Mouse (Mus musculus) midbrain, embryonic 13.5 days (tissue): ENCODE results near the gene Dynlt3. TPM values are rescaled to one million over a fixed set of nuclear protein-coding genes. Genes with fewer than 3 reads are reported as not detected.
"Not testable (repeated sequence)": the region's sequence is repeated elsewhere in the genome, so short reads cannot be mapped to it uniquely, and the experiment has no call there.

ENCODE experiments used
- ATAC-seq: fragments of 200-750 bp; cut with Nextera tagmentation; 2 replicates; pipeline ENCODE4 v1.8.0; 2017; ENCODE audit warnings: mild to moderate bottlenecking, moderate TSS enrichment, moderate library complexity
- H3K27ac ChIP-seq: fragments of 300-500 bp; sonication (generic); 2 replicates; pipeline ENCODE4 v1.5.1; 2015; ENCODE audit warnings: inconsistent platforms, mild to moderate bottlenecking, moderate library complexity
- H3K27me3 ChIP-seq: fragments of 300-500 bp; sonication (generic); 2 replicates; pipeline ENCODE4 v1.6.1; 2015; ENCODE audit warnings: mild to moderate bottlenecking, inconsistent platforms
- H3K36me3 ChIP-seq: fragments of 300-500 bp; sonication (generic); 2 replicates; pipeline ENCODE4 v1.6.1; 2015; ENCODE audit warnings: mild to moderate bottlenecking, inconsistent platforms
- H3K4me1 ChIP-seq: fragments of 300-500 bp; sonication (generic); replicated peaks from 2 replicates; pipeline ENCODE4 v1.6.1; 2015; ENCODE audit warnings: inconsistent platforms
- H3K4me2 ChIP-seq: fragments of 300-500 bp; sonication (generic); replicated peaks from 2 replicates; pipeline ENCODE4 v1.6.1; 2015; ENCODE audit warnings: moderate library complexity, mild to moderate bottlenecking, inconsistent platforms
- H3K4me3 ChIP-seq: fragments of 300-500 bp; sonication (generic); replicated peaks from 2 replicates; pipeline ENCODE4 v1.5.1; 2015; ENCODE audit warnings: mild to moderate bottlenecking, inconsistent platforms
- H3K9ac ChIP-seq: fragments of 300-500 bp; sonication (generic); replicated peaks from 2 replicates; pipeline ENCODE4 v1.6.1; 2015; ENCODE audit warnings: mild to moderate bottlenecking, inconsistent platforms
- H3K9me3 ChIP-seq: fragments of 300-500 bp; sonication (generic); 2 replicates; pipeline ENCODE4 v1.6.1; 2016; ENCODE audit warnings: mild to moderate bottlenecking, inconsistent platforms
- WGBS: fragments of 180-500 bp; shearing (Covaris S2); methylation state at CpG from one replicate; pipeline ENCODE4 v1.1.7; 2015; 5-methylcytosine and 5-hydroxymethylcytosine counted together
- polyA plus RNA-seq: library from polyadenylated mRNA; unstranded; fragments of >200 nt; fragmentation: Nextera tagmentation; extraction: Ambion mirVana; gene quantifications from 2 replicates; pipeline ENCODE4 v1.2.1, GENCODE M21; 2015

Dynlt3 gene
- polyA plus RNA-seq = 22.6 and 23.6 TPM in 2 replicates

- 16% methylated on average over 28 of the region's 30 CpGs for WGBS
- peak within 1 kb of the TSS; percentile 76 for H3K27ac ChIP-seq
Observed at GRCm38 (mm10) chrX:9662391-9663111, at the start of gene Dynlt3. Dynlt3 (minus strand) TSS chrX:9663003.

GRCm38 (mm10) chrX:9699815-9700214 lies 37.0 kb upstream of the Dynlt3 start:
- no peak for ATAC-seq
- Histone ChIP-seq H3K4me1 (no peaks in the 10 kb centered on the region), H3K9me3 (no peaks in the 10 kb centered on the region), H3K4me3 (no peak overlapping the region), H3K4me2 (no peak overlapping the region), H3K36me3 (no peaks in the 10 kb centered on the region), H3K9ac (no peak overlapping the region), H3K27ac (no peak overlapping the region), H3K27me3 (no peaks in the 10 kb centered on the region)
- WGBS = 85% methylated on average over 3 of the region's 3 CpGs

More at GRCm38 (mm10) chrX:9662391-9663111, at the start of gene Dynlt3:
- Histone ChIP-seq H3K4me2 (peak within 1 kb of the TSS; percentile 54), H3K4me1 (no peaks in the 10 kb centered on the region), H3K9me3 (no peaks in the 10 kb centered on the region), H3K4me3 (peak within 1 kb of the TSS; percentile 48), H3K27me3 (no peaks in the 10 kb centered on the region), H3K36me3 (no peaks in the 10 kb centered on the region), H3K9ac (peak within 1 kb of the TSS; percentile 70)
- ATAC-seq = peak; percentile 98

GRCm38 (mm10) chrX:9695997-9696396 lies 33.2 kb upstream of the Dynlt3 start:
- H3K4me3 ChIP-seq = no peak overlapping the region
- 46% methylated on average over 6 of the region's 6 CpGs for WGBS
- H3K36me3 ChIP-seq = no peaks in the 10 kb centered on the region
- H3K27ac ChIP-seq = no peak overlapping the region
- H3K4me1 ChIP-seq = no peaks in the 10 kb centered on the region
- H3K4me2 ChIP-seq = no peak overlapping the region
- ATAC-seq = peak; percentile 96
- H3K9me3 ChIP-seq = no peaks in the 10 kb centered on the region
- no peak overlapping the region for H3K9ac ChIP-seq
- no peaks in the 10 kb centered on the region for H3K27me3 ChIP-seq

GRCm38 (mm10) chrX:9672040-9672439 lies 9.2 kb upstream of the Dynlt3 start:
- Histone ChIP-seq H3K4me2 (no peak overlapping the region), H3K27ac (no peak overlapping the region), H3K4me3 (no peak overlapping the region), H3K27me3 (no peaks in the 10 kb centered on the region), H3K36me3 (no peaks in the 10 kb centered on the region), H3K4me1 (no peaks in the 10 kb centered on the region), H3K9ac (no peak overlapping the region), H3K9me3 (no peaks in the 10 kb centered on the region)
- ATAC-seq = no peak
- 82% methylated on average over 1 of the region's 1 CpGs for WGBS

- Histone ChIP-seq H3K4me2 (no peak overlapping the region), H3K9me3 (no peaks in the 10 kb centered on the region), H3K27ac (no peak overlapping the region), H3K27me3 (no peaks in the 10 kb centered on the region), H3K9ac (no peak overlapping the region), H3K36me3 (no peaks in the 10 kb centered on the region), H3K4me1 (no peaks in the 10 kb centered on the region), H3K4me3 (no peak overlapping the region)
- 88% methylated on average over 3 of the region's 3 CpGs for WGBS
- no peak for ATAC-seq
Observed at GRCm38 (mm10) chrX:9671418-9671817, 8.6 kb upstream of the Dynlt3 start.

- Histone ChIP-seq H3K9me3 (no peaks in the 10 kb centered on the region), H3K4me3 (no peak overlapping the region), H3K36me3 (peaks cover 3% of the 10 kb centered on the region; the same call in 1 of the 2 replicates), H3K4me1 (no peaks in the 10 kb centered on the region), H3K9ac (no peak overlapping the region), H3K27ac (no peak overlapping the region), H3K4me2 (no peak overlapping the region), H3K27me3 (no peaks in the 10 kb centered on the region)
- WGBS = 48% methylated on average over 3 of the region's 3 CpGs
- ATAC-seq = no peak
Observed at GRCm38 (mm10) chrX:9652806-9653205, 10.0 kb downstream of the Dynlt3 start.

- not testable (repeated sequence) for H3K9ac ChIP-seq, H3K27ac ChIP-seq, H3K4me2 ChIP-seq, H3K4me1 ChIP-seq, H3K4me3 ChIP-seq, H3K27me3 ChIP-seq, ATAC-seq, H3K36me3 ChIP-seq, H3K9me3 ChIP-seq
- 62% methylated on average over 5 of the region's 5 CpGs for WGBS
Observed at GRCm38 (mm10) chrX:9640594-9640993, 22.2 kb downstream of the Dynlt3 start.

GRCm38 (mm10) chrX:9640126-9640525 lies 22.7 kb downstream of the Dynlt3 start:
- WGBS = 62% methylated on average over 2 of the region's 2 CpGs
- H3K27me3 ChIP-seq = not testable (repeated sequence)

More at GRCm38 (mm10) chrX:9640126-9640525, 22.7 kb downstream of the Dynlt3 start:
- not testable (repeated sequence) for H3K4me2 ChIP-seq, ATAC-seq, H3K36me3 ChIP-seq, H3K9ac ChIP-seq, H3K27ac ChIP-seq, H3K4me3 ChIP-seq, H3K9me3 ChIP-seq, H3K4me1 ChIP-seq

Other genes starting within 250 kb of the Dynlt3 start
- 0.54 and 0.58 TPM in 2 replicates for gene Cybb, start 175.2 kb downstream of the Dynlt3 start, polyA plus RNA-seq
- not detected in 2 replicates for gene H2al1o, start 90.6 kb downstream of the Dynlt3 start, polyA plus RNA-seq
- not detected in 2 replicates for gene Hypm, start 183.9 kb upstream of the Dynlt3 start, polyA plus RNA-seq
- gene H2al3, start 186.7 kb upstream of the Dynlt3 start, polyA plus RNA-seq = not detected in 2 replicates
- gene Sytl5, start 222.6 kb upstream of the Dynlt3 start, polyA plus RNA-seq = 0.36 and 0.67 TPM in 2 replicates